Mouse (Mus musculus): ENCODE data around the gene Ptprk. TPM values are rescaled to one million over a fixed set of nuclear protein-coding genes. Genes with fewer than 3 reads are reported as not detected.
A peak's percentile ranks its signal among the peaks of the same experiment; 100 is the strongest.

Ptprk gene
- polyA plus RNA-seq, 2 experiments: 3.0 to 3.3 TPM

- Histone ChIP-seq H3K9me3 (ENCODE audit: control insufficient read depth, low read length) (no peaks in the 10 kb centered on the region), H3K27me3 (ENCODE audit: control insufficient read depth, insufficient read depth, low read length) (no peaks in the 10 kb centered on the region), H3K36me3 (replicated peaks; ENCODE audit: control insufficient read depth, insufficient read depth, low read depth) (no peaks in the 10 kb centered on the region), H3K4me3 (ENCODE audit: insufficient read depth in 1 of 2, low read depth in 2 of 2, low read length in 2 of 2) (no peak overlapping the region), H3K4me2 (ENCODE audit: low read depth) (no peak overlapping the region), H3K4me1 (replicated peaks; ENCODE audit: control insufficient read depth in 2 of 2, insufficient read depth in 2 of 2, low read length in 1 of 2) (no peaks in the 10 kb centered on the region), H3K27ac (no peak overlapping the region), H3K9ac (replicated peaks) (no peak overlapping the region)
- TF ChIP-seq EP300 (IDR thresholded peaks at IDR 0.05; ENCODE audit: low read depth) (no peak), CTCF (IDR thresholded peaks at IDR 0.05; ENCODE audit: low read depth) (no peak)
- ATAC-seq (ENCODE audit: insufficient read depth) (no peak), DNase-seq (ENCODE audit: low read depth in 3 of 3, low spot score in 3 of 3) (no peak)
- WGBS (ENCODE audit: insufficient replicate concordance): 31% methylated on average over 4 of the region's 4 CpGs
Observed at GRCm38 (mm10) chr10:28550549-28550948, 475.9 kb downstream of the Ptprk start.

- H3K9ac ChIP-seq (replicated peaks): no peak overlapping the region
- no peaks in the 10 kb centered on the region for H3K4me1 ChIP-seq (replicated peaks; ENCODE audit: control insufficient read depth in 2 of 2, insufficient read depth in 2 of 2, low read length in 1 of 2)
- 70% methylated on average over 2 of the region's 2 CpGs for WGBS (ENCODE audit: insufficient replicate concordance)
- ATAC-seq (ENCODE audit: insufficient read depth) (no peak), DNase-seq (ENCODE audit: low read depth in 3 of 3, low spot score in 3 of 3) (no peak)
- no peak overlapping the region for H3K27ac ChIP-seq
- H3K9me3 ChIP-seq (ENCODE audit: control insufficient read depth, low read length): no peaks in the 10 kb centered on the region
- TF ChIP-seq CTCF (IDR thresholded peaks at IDR 0.05; ENCODE audit: low read depth): no peak
- no peak for TF ChIP-seq EP300 (IDR thresholded peaks at IDR 0.05; ENCODE audit: low read depth)
- no peak overlapping the region for H3K4me3 ChIP-seq (ENCODE audit: insufficient read depth in 1 of 2, low read depth in 2 of 2, low read length in 2 of 2)
- H3K36me3 ChIP-seq (replicated peaks; ENCODE audit: control insufficient read depth, insufficient read depth, low read depth): no peaks in the 10 kb centered on the region
- H3K27me3 ChIP-seq (ENCODE audit: control insufficient read depth, insufficient read depth, low read length): no peaks in the 10 kb centered on the region
- H3K4me2 ChIP-seq (ENCODE audit: low read depth): no peak overlapping the region
Observed at GRCm38 (mm10) chr10:28552068-28552467, 477.4 kb downstream of the Ptprk start.

- Histone ChIP-seq H3K4me3 (ENCODE audit: insufficient read depth in 1 of 2, low read depth in 2 of 2, low read length in 2 of 2) (no peak overlapping the region), H3K4me2 (ENCODE audit: low read depth) (no peak overlapping the region), H3K27ac (no peak overlapping the region), H3K9ac (replicated peaks) (no peak overlapping the region), H3K9me3 (ENCODE audit: control insufficient read depth, low read length) (no peaks in the 10 kb centered on the region), H3K27me3 (ENCODE audit: control insufficient read depth, insufficient read depth, low read length) (no peaks in the 10 kb centered on the region), H3K4me1 (replicated peaks; ENCODE audit: control insufficient read depth in 2 of 2, insufficient read depth in 2 of 2, low read length in 1 of 2) (peaks cover 16 to 17% of the 10 kb centered on the region in 2 experiments), H3K36me3 (replicated peaks; ENCODE audit: control insufficient read depth, insufficient read depth, low read depth) (no peaks in the 10 kb centered on the region)
- DNase-seq (ENCODE audit: low read depth in 3 of 3, low spot score in 3 of 3) (no peak), ATAC-seq (ENCODE audit: insufficient read depth) (no peak)
- TF ChIP-seq EP300 (IDR thresholded peaks at IDR 0.05; ENCODE audit: low read depth) (no peak), CTCF (IDR thresholded peaks at IDR 0.05; ENCODE audit: low read depth) (no peak)
- 76% methylated on average over 3 of the region's 3 CpGs for WGBS (ENCODE audit: insufficient replicate concordance)
Observed at GRCm38 (mm10) chr10:28564110-28564674, 489.6 kb downstream of the Ptprk start.

DNA sequence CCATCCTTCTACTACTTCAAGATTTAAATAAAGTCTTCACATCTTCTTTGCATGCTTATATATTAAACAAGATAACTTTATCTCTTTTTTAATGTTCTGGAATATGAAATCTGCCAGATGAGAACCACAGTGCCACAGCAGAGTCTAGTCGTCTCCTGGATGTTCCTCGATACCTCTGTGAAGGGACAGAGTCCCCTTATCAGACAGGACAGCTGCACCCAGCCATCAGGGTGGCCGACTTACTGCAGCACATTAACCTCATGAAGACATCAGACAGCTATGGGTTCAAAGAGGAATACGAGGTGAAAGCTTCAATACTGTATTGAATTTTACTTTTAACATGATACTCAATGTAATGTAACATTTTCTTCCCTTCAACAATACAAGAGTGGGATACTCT lies 491.8 kb downstream of the Ptprk start:
- peak; percentile 97 for ATAC-seq (ENCODE audit: insufficient read depth)
- 18% methylated on average over 4 of the region's 4 CpGs for WGBS (ENCODE audit: insufficient replicate concordance)

DNA sequence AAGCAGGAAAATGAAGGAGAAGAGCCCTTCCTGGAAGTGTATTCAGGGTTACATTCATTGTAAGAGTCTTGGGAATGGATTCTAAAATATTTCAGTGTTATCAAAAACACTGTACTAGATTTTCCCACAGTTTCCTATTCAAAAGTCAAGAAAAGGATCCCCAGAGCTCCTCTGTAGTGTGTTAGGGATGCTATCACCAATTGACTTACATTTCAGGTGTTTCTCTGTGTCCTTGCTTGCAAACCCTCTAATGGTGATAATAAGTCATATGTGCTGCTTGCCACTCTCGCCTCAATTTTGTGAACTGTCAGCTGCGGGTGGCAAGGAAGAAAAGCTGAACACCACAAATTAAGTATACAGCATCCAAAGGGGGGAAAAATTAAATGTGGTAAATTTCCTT lies 492.2 kb downstream of the Ptprk start:
- Histone ChIP-seq H3K27ac (no peak overlapping the region), H3K4me2 (ENCODE audit: low read depth) (no peak overlapping the region; the same call in none of the 2 replicates), H3K4me3 (ENCODE audit: insufficient read depth in 1 of 2, low read depth in 2 of 2, low read length in 2 of 2) (no peak overlapping the region), H3K36me3 (replicated peaks; ENCODE audit: control insufficient read depth, insufficient read depth, low read depth) (no peaks in the 10 kb centered on the region), H3K27me3 (ENCODE audit: control insufficient read depth, insufficient read depth, low read length) (no peaks in the 10 kb centered on the region), H3K9me3 (ENCODE audit: control insufficient read depth, low read length) (no peaks in the 10 kb centered on the region), H3K9ac (replicated peaks) (no peak overlapping the region), H3K4me1 (replicated peaks; ENCODE audit: control insufficient read depth in 2 of 2, insufficient read depth in 2 of 2, low read length in 1 of 2) (peaks cover 16 to 17% of the 10 kb centered on the region in 2 experiments)
- TF ChIP-seq CTCF (IDR thresholded peaks at IDR 0.05; ENCODE audit: low read depth): no peak
- TF ChIP-seq EP300 (IDR thresholded peaks at IDR 0.05; ENCODE audit: low read depth): no peak
- DNase-seq (ENCODE audit: low read depth in 3 of 3, low spot score in 3 of 3) (no peak), ATAC-seq (ENCODE audit: insufficient read depth) (peak; percentile 56; the same call in 1 of the 2 replicates)
- 45% methylated on average over 2 of the region's 2 CpGs for WGBS (ENCODE audit: insufficient replicate concordance)

More for the DNA sequence above, 491.8 kb downstream of the Ptprk start:
- Histone ChIP-seq H3K36me3 (replicated peaks; ENCODE audit: control insufficient read depth, insufficient read depth, low read depth) (no peaks in the 10 kb centered on the region), H3K4me1 (replicated peaks; ENCODE audit: control insufficient read depth in 2 of 2, insufficient read depth in 2 of 2, low read length in 1 of 2) (peaks cover 16 to 17% of the 10 kb centered on the region in 2 experiments), H3K27ac (no peak overlapping the region), H3K4me2 (ENCODE audit: low read depth) (peak overlapping the region; percentile 45), H3K9me3 (ENCODE audit: control insufficient read depth, low read length) (no peaks in the 10 kb centered on the region), H3K27me3 (ENCODE audit: control insufficient read depth, insufficient read depth, low read length) (no peaks in the 10 kb centered on the region), H3K9ac (replicated peaks) (no peak overlapping the region), H3K4me3 (ENCODE audit: insufficient read depth in 1 of 2, low read depth in 2 of 2, low read length in 2 of 2) (no peak overlapping the region)
- peak; percentile 37 to 60 (median 56) for DNase-seq (ENCODE audit: low read depth in 3 of 3, low spot score in 3 of 3)
- TF ChIP-seq EP300 (IDR thresholded peaks at IDR 0.05; ENCODE audit: low read depth): peak; percentile 75
- TF ChIP-seq CTCF (IDR thresholded peaks at IDR 0.05; ENCODE audit: low read depth): no peak
